Comparison of ENCODE assay signal across 16 mouse cellular contexts in the genomic region with DNA sequence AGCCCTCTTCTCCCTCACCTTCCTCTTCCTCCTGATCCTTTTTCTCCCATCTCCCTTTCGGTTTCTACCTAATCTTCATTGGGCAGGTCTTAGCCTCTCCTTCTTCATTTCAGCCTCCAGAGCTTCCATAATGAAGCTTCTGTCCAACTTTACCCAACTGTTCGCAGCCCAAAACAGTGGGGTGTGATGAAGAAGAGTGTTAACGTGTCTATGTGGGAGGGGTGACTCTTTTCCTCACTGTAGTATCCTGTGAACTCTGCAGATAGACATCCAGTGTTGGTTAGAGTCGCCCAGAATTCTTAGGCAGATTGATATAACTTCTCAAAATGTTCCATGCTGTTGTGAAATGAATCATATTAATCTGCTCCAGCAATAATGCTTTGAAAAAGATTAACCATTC.
"Had no signal": no experiment of that assay in that cellular context is flagged by ENCODE, and none has a peak within 500 bp of the region (broad histone marks: within the 10 kb centered on the region; RNA-seq: fewer than 3 reads in every experiment).

No protein-coding gene starts in this region.

- H3K9me3 ChIP-seq: neural tube, embryonic 13.5 days; neural tube, embryonic 15.5 days; stomach, embryonic 15.5 days had no signal

- H3K27me3 ChIP-seq: neural tube, embryonic 13.5 days; neural tube, embryonic 15.5 days; stomach, embryonic 15.5 days had no signal

- H3K36me3 ChIP-seq: neural tube, embryonic 13.5 days; neural tube, embryonic 15.5 days; stomach, embryonic 15.5 days had no signal

- H3K4me1 ChIP-seq: stomach, embryonic 15.5 days had no signal

- H3K9ac ChIP-seq: neural tube, embryonic 13.5 days; neural tube, embryonic 15.5 days; stomach, embryonic 15.5 days had no signal

- DNase-seq: retina, postnatal 1 day; right cerebral cortex, adult 18-20 months; right cerebral cortex, postnatal 14 days; right cerebral cortex, postnatal 25 days; right cerebral cortex, postnatal 4 days; spleen, adult 18-20 months; thymus, adult 18-20 months; thymus, adult 2 months; thymus, postnatal 14 days; thymus, postnatal 25 days; thymus, postnatal 36 days; thymus, postnatal 4 days had no signal

- H3K4me3 ChIP-seq: neural tube, embryonic 13.5 days; neural tube, embryonic 15.5 days; stomach, embryonic 15.5 days had no signal

- H3K27ac ChIP-seq: neural tube, embryonic 13.5 days; neural tube, embryonic 15.5 days; stomach, embryonic 15.5 days; stomach, postnatal 0 days had no signal

- H3K4me2 ChIP-seq: neural tube, embryonic 13.5 days; neural tube, embryonic 15.5 days; stomach, embryonic 15.5 days had no signal
